Mouse (Mus musculus): ENCODE results near the gene Gjc2. TPM values are rescaled to one million over a fixed set of nuclear protein-coding genes. Genes with fewer than 3 reads are reported as not detected.
"Not testable (repeated sequence)": the region's sequence is repeated elsewhere in the genome, so short reads cannot be mapped to it uniquely, and the experiment has no call there.

Gjc2 gene
- polyA plus RNA-seq, 1 experiment from 2014 or later: 0.29 TPM

DNA sequence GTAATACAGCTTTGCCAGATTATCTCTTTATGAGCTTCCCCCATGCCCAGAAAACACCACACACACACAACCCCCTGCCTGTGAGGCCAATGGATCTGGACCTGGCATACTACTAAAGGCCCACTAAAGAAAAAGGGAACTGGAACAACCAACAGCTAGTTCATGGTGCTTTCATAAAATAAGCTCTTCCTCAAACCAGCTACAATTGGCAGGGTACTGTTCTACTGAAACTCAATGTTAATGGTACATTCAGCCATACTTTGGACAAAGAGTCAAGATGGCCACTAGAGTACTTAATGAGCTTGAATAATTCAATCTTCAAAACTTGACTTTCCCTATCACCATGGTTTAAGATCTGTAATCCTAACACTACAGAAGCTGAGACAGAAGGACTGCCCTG, 38.6 kb upstream of the Gjc2 start:
- H3K9ac ChIP-seq (replicated peaks): no peak overlapping the region
- TF ChIP-seq CTCF (IDR thresholded peaks at IDR 0.05; ENCODE audit: low read depth): no peak
- no peak for TF ChIP-seq EP300 (IDR thresholded peaks at IDR 0.05; ENCODE audit: low read depth)
- peaks cover 13% of the 10 kb centered on the region for H3K36me3 ChIP-seq (replicated peaks; ENCODE audit: insufficient read depth, low read length)

DNA sequence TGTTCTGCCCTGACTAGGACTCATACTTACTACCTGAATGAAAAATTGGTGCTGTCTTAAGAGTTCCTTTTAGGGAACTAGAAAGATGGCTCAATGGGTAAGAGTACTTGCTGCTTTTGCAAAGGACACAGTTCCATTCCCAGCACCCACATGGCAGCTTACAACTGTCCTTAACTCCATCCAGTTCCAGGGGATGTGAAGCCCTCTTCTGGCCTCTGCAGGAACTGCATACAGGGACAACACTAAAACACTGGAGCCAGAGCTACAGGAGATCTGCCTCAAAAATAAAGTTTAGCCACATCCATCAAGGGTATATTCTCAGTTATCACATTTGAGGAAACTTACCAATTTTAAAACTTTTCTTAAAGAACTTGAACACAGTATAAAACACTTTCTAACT, 36.1 kb upstream of the Gjc2 start:
- H3K27ac ChIP-seq (ENCODE audit: low read depth): no peak overlapping the region
- ATAC-seq (peak; percentile 56; the same call in 1 of the 2 replicates), DNase-seq (peak; percentile 61)
- H3K36me3 ChIP-seq (replicated peaks; ENCODE audit: insufficient read depth, low read length): peaks cover 27% of the 10 kb centered on the region
- TF ChIP-seq EP300 (IDR thresholded peaks at IDR 0.05; ENCODE audit: low read depth) (no peak), CTCF (IDR thresholded peaks at IDR 0.05; ENCODE audit: low read depth) (peak; percentile 78)
- H3K4me1 ChIP-seq (ENCODE audit: insufficient read depth): peaks cover 60% of the 10 kb centered on the region
- no peak overlapping the region for H3K4me3 ChIP-seq (ENCODE audit: low read depth, low read length)
- H3K27me3 ChIP-seq (ENCODE audit: insufficient read depth, low read length): no peaks in the 10 kb centered on the region
- no peaks in the 10 kb centered on the region for H3K9me3 ChIP-seq (ENCODE audit: low read length)
- H3K4me2 ChIP-seq (ENCODE audit: low read depth, low read length): no peak overlapping the region
- no peak overlapping the region for H3K9ac ChIP-seq (replicated peaks)

More for the DNA sequence above, 38.6 kb upstream of the Gjc2 start:
- peaks cover 77% of the 10 kb centered on the region for H3K4me1 ChIP-seq (ENCODE audit: insufficient read depth)
- ATAC-seq (no peak), DNase-seq (no peak)
- no peaks in the 10 kb centered on the region for H3K27me3 ChIP-seq (ENCODE audit: insufficient read depth, low read length)
- no peaks in the 10 kb centered on the region for H3K9me3 ChIP-seq (ENCODE audit: low read length)
- H3K4me2 ChIP-seq (ENCODE audit: low read depth, low read length): no peak overlapping the region
- H3K27ac ChIP-seq (ENCODE audit: low read depth): peak overlapping the region; percentile 42; the same call in 1 of the 2 replicates
- no peak overlapping the region for H3K4me3 ChIP-seq (ENCODE audit: low read depth, low read length)

DNA sequence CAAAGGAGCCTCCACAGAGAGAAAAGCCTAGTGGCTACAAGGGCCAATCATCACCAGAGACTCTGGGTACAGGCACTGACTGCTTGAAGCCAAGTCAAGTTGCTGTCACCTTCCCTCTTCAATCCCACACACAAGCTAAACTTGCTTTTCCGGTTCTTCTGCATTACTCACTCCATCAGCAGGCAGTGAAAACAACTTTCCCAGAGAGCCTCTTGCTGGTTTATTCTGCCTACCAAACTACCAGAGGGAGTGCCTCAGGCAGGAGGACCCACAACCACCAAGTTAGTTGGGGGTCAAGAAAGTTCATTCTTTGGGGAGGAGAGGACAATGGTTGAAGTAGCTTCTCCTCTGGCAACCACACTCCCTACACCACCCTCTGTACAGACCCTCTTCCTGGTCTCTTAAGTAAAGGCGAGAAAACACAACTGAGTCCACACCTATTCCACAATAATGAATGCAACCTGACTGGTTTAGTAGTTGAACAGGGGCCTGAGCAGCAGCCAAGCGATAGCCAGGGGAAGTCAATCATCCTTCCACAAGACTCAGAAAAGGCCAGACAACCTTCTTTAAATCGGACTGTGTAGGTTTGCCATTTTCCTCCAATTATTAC, 35.5 kb upstream of the Gjc2 start:
- Histone ChIP-seq H3K4me3 (ENCODE audit: low read depth, low read length) (no peak overlapping the region), H3K4me2 (ENCODE audit: low read depth, low read length) (no peak overlapping the region), H3K27ac (ENCODE audit: low read depth) (no peak overlapping the region), H3K9ac (replicated peaks) (no peak overlapping the region), H3K27me3 (ENCODE audit: insufficient read depth, low read length) (no peaks in the 10 kb centered on the region), H3K36me3 (replicated peaks; ENCODE audit: insufficient read depth, low read length) (peaks cover 29% of the 10 kb centered on the region), H3K4me1 (ENCODE audit: insufficient read depth) (peaks cover 56% of the 10 kb centered on the region), H3K9me3 (ENCODE audit: low read length) (no peaks in the 10 kb centered on the region)
- 82% methylated on average over 4 of the region's 4 CpGs for WGBS (ENCODE audit: insufficient replicate concordance)
- no peak for ATAC-seq
- TF ChIP-seq EP300 (IDR thresholded peaks at IDR 0.05; ENCODE audit: low read depth) (no peak), CTCF (IDR thresholded peaks at IDR 0.05; ENCODE audit: low read depth) (no peak)
- DNase-seq: no peak

DNA sequence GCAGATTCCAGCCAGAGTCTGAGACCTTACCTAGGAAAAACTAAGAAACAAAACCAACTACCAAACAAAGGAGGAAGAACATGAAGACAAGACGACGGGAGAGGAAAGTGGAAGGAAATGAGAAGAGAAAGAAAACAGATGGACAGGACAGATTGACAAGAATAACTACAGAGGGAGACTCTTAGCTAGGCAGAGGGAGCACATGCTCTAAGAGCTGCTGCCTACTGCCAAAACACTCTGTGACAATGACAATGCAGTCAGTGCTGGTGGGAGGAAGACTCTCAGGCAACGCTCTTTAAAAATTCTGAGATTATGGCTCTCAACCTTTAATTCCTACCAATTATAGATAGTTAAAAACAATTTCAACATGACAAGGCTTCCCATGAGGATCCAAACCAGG, 33.9 kb upstream of the Gjc2 start:
- no peak overlapping the region for H3K4me2 ChIP-seq (ENCODE audit: low read depth, low read length)
- DNase-seq: no peak
- H3K9me3 ChIP-seq (ENCODE audit: low read length): no peaks in the 10 kb centered on the region
- peaks cover 36% of the 10 kb centered on the region for H3K36me3 ChIP-seq (replicated peaks; ENCODE audit: insufficient read depth, low read length)
- WGBS (ENCODE audit: insufficient replicate concordance): 57% methylated on average over 3 of the region's 3 CpGs
- H3K4me3 ChIP-seq (ENCODE audit: low read depth, low read length): no peak overlapping the region
- H3K4me1 ChIP-seq (ENCODE audit: insufficient read depth): peaks cover 48% of the 10 kb centered on the region
- H3K27me3 ChIP-seq (ENCODE audit: insufficient read depth, low read length): no peaks in the 10 kb centered on the region
- ATAC-seq: no peak
- peak overlapping the region; percentile 7; the same call in 1 of the 2 replicates for H3K27ac ChIP-seq (ENCODE audit: low read depth)
- no peak for TF ChIP-seq EP300 (IDR thresholded peaks at IDR 0.05; ENCODE audit: low read depth)
- TF ChIP-seq CTCF (IDR thresholded peaks at IDR 0.05; ENCODE audit: low read depth): no peak
- no peak overlapping the region for H3K9ac ChIP-seq (replicated peaks)

DNA sequence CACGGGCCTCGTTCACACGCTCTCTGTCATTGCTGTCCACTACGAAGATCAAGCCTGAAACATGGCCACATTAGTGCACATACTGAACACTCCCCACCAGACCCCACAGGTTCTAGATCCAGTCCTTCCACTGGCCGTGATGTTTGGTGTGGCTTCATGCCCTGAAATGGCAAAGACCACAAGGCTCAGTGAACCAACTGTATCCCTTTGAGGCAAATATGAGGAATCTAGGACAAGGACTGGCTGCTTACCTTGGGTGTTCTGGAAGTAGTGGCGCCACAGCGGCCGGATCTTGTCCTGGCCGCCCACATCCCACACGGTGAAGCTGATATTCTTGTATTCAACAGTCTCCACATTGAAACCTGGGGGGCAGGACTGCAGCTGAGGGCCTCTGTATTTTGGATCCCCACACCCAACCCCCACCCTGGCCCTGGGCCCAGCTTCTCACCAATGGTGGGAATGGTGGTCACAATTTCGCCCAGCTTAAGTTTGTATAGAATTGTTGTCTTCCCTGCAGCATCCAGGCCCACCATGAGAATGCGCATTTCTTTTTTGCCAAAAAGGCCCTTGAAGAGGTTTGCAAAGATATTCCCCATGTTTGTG, 30.0 kb upstream of the Gjc2 start:
- no peaks in the 10 kb centered on the region for H3K27me3 ChIP-seq (ENCODE audit: insufficient read depth, low read length)
- H3K9me3 ChIP-seq (ENCODE audit: low read length): no peaks in the 10 kb centered on the region
- peaks cover 49% of the 10 kb centered on the region for H3K36me3 ChIP-seq (replicated peaks; ENCODE audit: insufficient read depth, low read length)
- H3K4me3 ChIP-seq (ENCODE audit: low read depth, low read length): no peak overlapping the region
- no peak overlapping the region for H3K27ac ChIP-seq (ENCODE audit: low read depth)
- 88% methylated on average over 12 of the region's 12 CpGs for WGBS (ENCODE audit: insufficient replicate concordance)
- H3K4me1 ChIP-seq (ENCODE audit: insufficient read depth): peaks cover 23% of the 10 kb centered on the region
- no peak for DNase-seq
- no peak overlapping the region for H3K4me2 ChIP-seq (ENCODE audit: low read depth, low read length)
- no peak for TF ChIP-seq EP300 (IDR thresholded peaks at IDR 0.05; ENCODE audit: low read depth)
- TF ChIP-seq CTCF (IDR thresholded peaks at IDR 0.05; ENCODE audit: low read depth): no peak
- H3K9ac ChIP-seq (replicated peaks): no peak overlapping the region
- no peak for ATAC-seq

DNA sequence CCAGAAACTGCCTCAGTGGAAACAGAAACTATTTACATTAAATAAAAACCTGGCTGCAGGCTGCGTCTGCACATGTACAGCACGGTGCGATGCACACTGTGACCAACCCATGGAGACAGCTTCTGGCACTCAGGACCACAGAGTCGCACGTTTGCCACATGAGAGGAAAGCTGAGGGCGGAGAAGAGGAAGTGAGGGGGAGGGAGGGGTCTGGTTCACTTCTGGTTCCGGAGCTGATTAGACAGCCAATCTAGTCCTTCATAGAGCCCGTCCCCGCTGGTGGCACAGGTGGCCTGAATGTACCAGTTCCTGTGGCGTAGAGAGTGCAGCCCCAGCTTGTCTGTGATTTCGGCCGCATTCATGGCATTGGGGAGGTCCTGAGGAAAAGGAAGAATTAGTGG, 29.3 kb upstream of the Gjc2 start:
- ATAC-seq; DNase-seq; H3K27ac ChIP-seq (ENCODE audit: low read depth); H3K4me3 ChIP-seq (ENCODE audit: low read depth, low read length); H3K27me3 ChIP-seq (ENCODE audit: insufficient read depth, low read length); H3K9ac ChIP-seq (replicated peaks); H3K9me3 ChIP-seq (ENCODE audit: low read length); H3K4me2 ChIP-seq (ENCODE audit: low read depth, low read length): not testable (repeated sequence)
- Histone ChIP-seq H3K36me3 (replicated peaks; ENCODE audit: insufficient read depth, low read length) (peaks cover 43% of the 10 kb centered on the region), H3K4me1 (ENCODE audit: insufficient read depth) (peaks cover 27% of the 10 kb centered on the region)
- 29% methylated on average over 12 of the region's 12 CpGs for WGBS (ENCODE audit: insufficient replicate concordance)

DNA sequence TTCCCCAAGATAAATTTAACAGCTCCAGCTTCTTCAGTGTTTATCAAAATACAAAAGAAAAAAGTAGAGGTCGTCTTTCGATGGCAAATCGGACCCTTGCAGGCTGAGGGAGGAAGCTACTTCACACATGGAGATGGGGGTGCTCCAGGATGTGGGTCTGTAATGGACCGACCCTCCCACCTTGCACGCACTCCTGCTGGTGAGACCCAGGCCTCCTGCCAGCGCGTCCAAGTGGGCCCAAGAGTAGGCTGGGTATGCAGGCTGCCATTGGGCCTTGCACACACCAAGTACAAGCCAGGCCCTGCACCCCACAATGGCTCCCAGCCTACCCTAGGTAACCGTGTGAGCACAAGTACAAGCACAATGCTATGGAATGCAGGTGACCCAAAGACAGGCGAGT, 28.5 kb upstream of the Gjc2 start:
- ATAC-seq; H3K27me3 ChIP-seq (ENCODE audit: insufficient read depth, low read length); H3K4me3 ChIP-seq (ENCODE audit: low read depth, low read length); H3K4me2 ChIP-seq (ENCODE audit: low read depth, low read length); H3K27ac ChIP-seq (ENCODE audit: low read depth); H3K9ac ChIP-seq (replicated peaks); H3K9me3 ChIP-seq (ENCODE audit: low read length); DNase-seq: not testable (repeated sequence)
- WGBS (ENCODE audit: insufficient replicate concordance): 77% methylated on average over 6 of the region's 9 CpGs
- peaks cover 27% of the 10 kb centered on the region for H3K4me1 ChIP-seq (ENCODE audit: insufficient read depth)
- H3K36me3 ChIP-seq (replicated peaks; ENCODE audit: insufficient read depth, low read length): peaks cover 44% of the 10 kb centered on the region

Measured in liver, postnatal 0 days (tissue).